Mouse (Mus musculus) embryonic facial prominence, embryonic 12.5 days (tissue): ENCODE measurements around the gene Uck2. TPM values are rescaled to one million over a fixed set of nuclear protein-coding genes. Genes with fewer than 3 reads are reported as not detected.

Experiments used
- ATAC-seq: fragments of 200-750 bp; cut with Nextera tagmentation; 2 replicates; pipeline ENCODE4 v1.8.0; 2017; ENCODE audit not compliant: insufficient number of reproducible peaks, insufficient read depth, low FRiP score, low TSS enrichment
- H3K27ac ChIP-seq: fragments of 300-500 bp; sonication (generic); 2 replicates; pipeline ENCODE4 v1.5.1; 2016; ENCODE audit warnings: mild to moderate bottlenecking
- H3K27me3 ChIP-seq: fragments of 300-500 bp; sonication (generic); 2 replicates; pipeline ENCODE4 v1.6.1; 2016; ENCODE audit warnings: mild to moderate bottlenecking, moderate library complexity
- H3K36me3 ChIP-seq: fragments of 300-500 bp; sonication (generic); 2 replicates; pipeline ENCODE4 v1.6.1; 2016; ENCODE audit warnings: mild to moderate bottlenecking
- H3K4me1 ChIP-seq: fragments of 300-500 bp; sonication (generic); 2 replicates; pipeline ENCODE4 v1.6.1; 2016
- H3K4me2 ChIP-seq: fragments of 300-500 bp; sonication (generic); replicated peaks from 2 replicates; pipeline ENCODE4 v1.6.1; 2016; ENCODE audit warnings: mild to moderate bottlenecking, moderate library complexity
- H3K4me3 ChIP-seq: fragments of 300-500 bp; sonication (generic); 2 replicates; pipeline ENCODE4 v1.5.1; 2016; ENCODE audit warnings: mild to moderate bottlenecking
- H3K9ac ChIP-seq: fragments of 300-500 bp; sonication (generic); 2 replicates; pipeline ENCODE4 v1.6.1; 2016; ENCODE audit warnings: mild to moderate bottlenecking, moderate library complexity
- H3K9me3 ChIP-seq: fragments of 300-500 bp; sonication (generic); 2 replicates; pipeline ENCODE4 v1.6.1; 2016; ENCODE audit warnings: mild to moderate bottlenecking, moderate library complexity
- WGBS: fragments of 180-500 bp; shearing (Covaris S2); methylation state at CpG from one replicate; pipeline ENCODE4 v1.1.7; 2016; 5-methylcytosine and 5-hydroxymethylcytosine counted together
- polyA plus RNA-seq: library from polyadenylated mRNA; unstranded; fragments of >200 nt; fragmentation: Nextera tagmentation; extraction: Ambion mirVana; gene quantifications from 2 replicates; pipeline ENCODE4 v1.2.1, GENCODE M21; 2016

Uck2 gene
- polyA plus RNA-seq, 1 experiment from 2014 or later: 98.2 TPM

- H3K9ac ChIP-seq: peak overlapping the region; percentile 0; the same call in 1 of the 2 replicates
- no peaks in the 10 kb centered on the region for H3K36me3 ChIP-seq
- peak overlapping the region; percentile 34 for H3K4me2 ChIP-seq
- H3K9me3 ChIP-seq: no peaks in the 10 kb centered on the region
- peak; percentile 19; the same call in 1 of the 2 replicates for ATAC-seq
- 12% methylated on average over 19 of the region's 19 CpGs for WGBS
- H3K4me3 ChIP-seq: peak overlapping the region; percentile 6; the same call in 1 of the 2 replicates
- peaks cover 48% of the 10 kb centered on the region for H3K4me1 ChIP-seq
- H3K27ac ChIP-seq: peak overlapping the region; percentile 30
- no peaks in the 10 kb centered on the region for H3K27me3 ChIP-seq
These were observed 14.6 kb downstream of the Uck2 start for GRCm38 (mm10) chr1:167270342-167271111.

DNA sequence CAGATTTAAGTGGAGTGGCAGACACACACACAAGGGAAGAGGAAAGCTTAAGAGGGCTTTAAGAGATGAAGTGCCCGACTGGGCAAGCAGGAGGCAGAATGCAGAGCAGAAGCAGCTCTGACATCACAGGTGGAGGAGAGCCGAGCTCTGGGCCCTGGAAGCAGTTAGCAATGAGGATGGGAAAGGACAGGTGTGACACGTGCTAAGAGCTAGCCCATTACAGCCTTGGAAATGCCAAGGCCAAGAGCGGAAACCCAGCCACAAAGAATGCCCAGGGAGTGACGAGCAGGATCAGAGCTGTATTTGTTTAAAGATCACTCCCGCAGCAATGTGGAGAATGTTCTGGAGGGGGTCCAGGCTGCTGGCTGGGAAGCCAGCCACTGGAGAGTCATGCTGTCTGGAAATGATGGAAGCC, 15.3 kb downstream of the Uck2 start:
- 19% methylated on average over 6 of the region's 6 CpGs for WGBS
- ATAC-seq: no peak
- H3K36me3 ChIP-seq: no peaks in the 10 kb centered on the region
- peak overlapping the region; percentile 34 for H3K4me2 ChIP-seq
- no peaks in the 10 kb centered on the region for H3K27me3 ChIP-seq
- H3K27ac ChIP-seq: peak overlapping the region; percentile 30
- no peak overlapping the region; the same call in 1 of the 2 replicates for H3K9ac ChIP-seq
- H3K4me3 ChIP-seq: no peak overlapping the region
- H3K9me3 ChIP-seq: no peaks in the 10 kb centered on the region
- peaks cover 48% of the 10 kb centered on the region for H3K4me1 ChIP-seq

GRCm38 (mm10) chr1:167269350-167269811, 15.7 kb downstream of the Uck2 start:
- Histone ChIP-seq H3K27me3 (no peaks in the 10 kb centered on the region), H3K9ac (no peak overlapping the region), H3K36me3 (no peaks in the 10 kb centered on the region), H3K4me2 (peak overlapping the region; percentile 34), H3K4me1 (peaks cover 48% of the 10 kb centered on the region), H3K9me3 (no peaks in the 10 kb centered on the region), H3K4me3 (no peak overlapping the region), H3K27ac (peak overlapping the region; percentile 41)
- no peak for ATAC-seq
- 23% methylated on average over 14 of the region's 14 CpGs for WGBS

DNA sequence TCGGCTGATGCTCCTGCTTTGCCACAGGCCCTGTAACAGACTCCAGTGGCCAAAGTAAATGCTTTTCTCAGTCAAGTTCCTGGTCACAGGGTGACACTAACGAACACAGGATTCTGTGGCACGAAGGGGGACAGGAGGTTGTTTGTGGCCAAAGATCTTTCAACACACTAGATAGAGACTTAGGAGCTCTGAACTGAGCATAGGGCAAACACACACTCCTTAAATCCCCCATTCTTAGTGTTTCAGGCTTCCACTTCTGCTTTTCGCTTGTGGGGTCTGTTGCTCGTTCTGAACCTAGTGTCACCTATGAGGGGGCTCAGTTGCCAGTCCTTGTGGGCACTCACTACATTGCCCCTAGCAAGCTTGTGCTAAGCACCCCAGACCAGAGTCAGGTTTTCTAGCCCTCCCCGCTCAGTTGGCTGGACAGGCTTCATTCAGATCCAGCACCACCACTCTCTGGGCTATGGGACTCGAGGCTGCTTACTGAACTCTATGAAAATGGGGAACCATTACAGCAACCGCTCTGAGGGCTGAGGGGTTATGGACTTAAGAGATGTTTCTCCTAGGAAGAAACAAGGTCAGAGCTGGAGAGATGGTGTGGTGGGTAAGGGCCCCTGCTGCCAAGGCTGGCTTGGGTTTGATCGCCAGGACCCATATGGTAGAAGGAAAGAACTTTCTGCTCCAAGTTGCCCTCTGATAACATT, 16.6 kb downstream of the Uck2 start:
- H3K27ac ChIP-seq: no peak overlapping the region
- no peaks in the 10 kb centered on the region for H3K36me3 ChIP-seq
- peaks cover 43% of the 10 kb centered on the region for H3K4me1 ChIP-seq
- no peak for ATAC-seq
- H3K27me3 ChIP-seq: no peaks in the 10 kb centered on the region
- H3K4me2 ChIP-seq: no peak overlapping the region
- no peaks in the 10 kb centered on the region for H3K9me3 ChIP-seq
- WGBS: 86% methylated on average over 9 of the region's 9 CpGs
- H3K4me3 ChIP-seq: no peak overlapping the region
- no peak overlapping the region for H3K9ac ChIP-seq

- Histone ChIP-seq H3K27me3 (no peaks in the 10 kb centered on the region), H3K4me3 (no peak overlapping the region), H3K27ac (no peak overlapping the region), H3K9ac (no peak overlapping the region), H3K36me3 (no peaks in the 10 kb centered on the region), H3K4me2 (no peak overlapping the region), H3K9me3 (no peaks in the 10 kb centered on the region), H3K4me1 (peaks cover 44% of the 10 kb centered on the region)
- 82% methylated on average over 3 of the region's 3 CpGs for WGBS
- ATAC-seq: no peak
These were observed 18.4 kb downstream of the Uck2 start for GRCm38 (mm10) chr1:167266720-167267119.

DNA sequence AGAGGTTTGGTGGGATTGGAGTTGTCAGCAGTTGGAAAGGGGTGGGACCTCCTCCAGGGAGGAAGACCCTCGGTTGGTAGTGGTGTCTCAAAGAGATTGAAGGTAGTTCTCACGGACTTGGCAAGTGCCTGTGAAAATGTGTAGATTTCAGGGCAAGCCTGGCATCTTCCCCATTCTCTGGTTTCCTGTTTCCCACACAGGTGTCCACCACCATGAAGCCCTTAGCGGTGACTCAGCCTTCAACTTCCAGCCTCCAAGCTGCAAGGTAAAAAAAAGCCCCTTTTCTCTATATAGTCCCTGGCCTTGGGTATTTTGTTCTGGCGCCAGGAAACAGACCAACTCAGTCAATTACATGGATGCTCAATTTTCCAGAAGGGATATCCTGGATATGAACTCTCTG, 19.8 kb downstream of the Uck2 start:
- Histone ChIP-seq H3K27ac (no peak overlapping the region), H3K9me3 (no peaks in the 10 kb centered on the region), H3K9ac (no peak overlapping the region), H3K4me1 (peaks cover 30% of the 10 kb centered on the region), H3K36me3 (no peaks in the 10 kb centered on the region), H3K4me2 (no peak overlapping the region), H3K27me3 (no peaks in the 10 kb centered on the region), H3K4me3 (no peak overlapping the region)
- ATAC-seq: no peak
- WGBS: 81% methylated on average over 4 of the region's 4 CpGs

- WGBS: 65% methylated on average over 10 of the region's 10 CpGs
- no peak overlapping the region for H3K9ac ChIP-seq
- H3K27me3 ChIP-seq: no peaks in the 10 kb centered on the region
- H3K4me3 ChIP-seq: no peak overlapping the region
- ATAC-seq: no peak
- no peaks in the 10 kb centered on the region for H3K9me3 ChIP-seq
- H3K27ac ChIP-seq: no peak overlapping the region
- H3K4me1 ChIP-seq: peaks cover 7% of the 10 kb centered on the region; the same call in 1 of the 2 replicates
- H3K36me3 ChIP-seq: no peaks in the 10 kb centered on the region
- H3K4me2 ChIP-seq: no peak overlapping the region
These were observed 22.6 kb downstream of the Uck2 start for GRCm38 (mm10) chr1:167262489-167263041.

- no peak overlapping the region for H3K27ac ChIP-seq
- H3K4me3 ChIP-seq: no peak overlapping the region
- 87% methylated on average over 11 of the region's 11 CpGs for WGBS
- H3K27me3 ChIP-seq: no peaks in the 10 kb centered on the region
- ATAC-seq: no peak
- no peak overlapping the region for H3K9ac ChIP-seq
- no peak overlapping the region for H3K4me2 ChIP-seq
- H3K36me3 ChIP-seq: no peaks in the 10 kb centered on the region
- no peaks in the 10 kb centered on the region for H3K9me3 ChIP-seq
- peaks cover 7% of the 10 kb centered on the region; the same call in 1 of the 2 replicates for H3K4me1 ChIP-seq
These were observed 23.4 kb downstream of the Uck2 start for GRCm38 (mm10) chr1:167261750-167262149.

DNA sequence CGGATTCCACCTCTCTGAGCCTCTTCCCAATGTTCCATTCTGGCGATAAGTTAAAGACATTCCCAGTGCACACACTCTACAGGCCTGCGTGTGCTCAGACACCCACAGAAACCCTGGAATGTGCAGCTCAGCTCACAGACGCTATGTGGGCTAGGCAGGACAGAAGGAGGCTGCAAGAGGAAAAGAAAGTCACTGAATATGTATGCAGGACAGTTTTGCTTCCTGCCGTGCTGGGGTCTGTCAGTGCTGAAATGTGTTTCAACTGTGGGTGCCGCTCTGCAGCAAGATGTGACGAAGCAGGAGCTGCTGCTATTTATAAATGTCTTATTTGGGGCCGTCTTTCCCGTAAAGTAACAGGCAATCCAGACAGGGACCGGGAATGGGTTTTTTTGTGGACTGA, 25.4 kb downstream of the Uck2 start:
- Histone ChIP-seq H3K9ac (no peak overlapping the region), H3K27me3 (no peaks in the 10 kb centered on the region), H3K4me3 (no peak overlapping the region), H3K9me3 (no peaks in the 10 kb centered on the region), H3K4me2 (no peak overlapping the region), H3K4me1 (peaks cover 22% of the 10 kb centered on the region), H3K36me3 (no peaks in the 10 kb centered on the region), H3K27ac (no peak overlapping the region)
- ATAC-seq: no peak
- 70% methylated on average over 10 of the region's 10 CpGs for WGBS

DNA sequence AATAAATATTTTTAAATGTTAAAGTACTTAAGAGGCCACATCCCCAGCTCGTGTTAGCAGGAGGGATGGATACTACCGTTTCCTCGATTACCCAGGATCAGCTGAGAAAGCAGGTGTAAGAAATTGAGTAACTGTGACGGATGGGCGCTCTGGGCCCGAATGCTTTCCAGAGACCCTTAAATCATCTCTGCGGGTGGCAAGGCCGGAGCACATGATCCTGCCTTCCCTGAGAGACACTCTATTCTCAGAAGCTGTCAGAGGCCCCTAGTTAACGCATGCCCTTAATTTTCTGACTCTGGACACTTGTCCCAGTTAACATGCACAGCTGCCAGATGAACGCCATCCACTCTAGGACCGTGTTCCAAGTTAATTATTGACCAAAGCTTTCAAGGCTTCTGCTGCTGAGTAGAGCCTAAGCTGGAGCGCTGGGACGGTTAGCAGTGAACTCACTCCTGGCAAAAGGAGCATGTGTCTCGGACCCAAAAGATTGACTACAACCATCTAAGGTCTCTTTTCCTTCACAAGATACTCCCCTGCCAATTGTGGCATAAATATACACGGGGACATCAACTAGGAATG, 28.3 kb downstream of the Uck2 start:
- ATAC-seq: no peak
- no peak overlapping the region for H3K27ac ChIP-seq
- no peak overlapping the region for H3K4me2 ChIP-seq
- H3K36me3 ChIP-seq: no peaks in the 10 kb centered on the region
- no peak overlapping the region for H3K9ac ChIP-seq
- no peaks in the 10 kb centered on the region for H3K27me3 ChIP-seq
- no peak overlapping the region for H3K4me3 ChIP-seq
- no peaks in the 10 kb centered on the region for H3K9me3 ChIP-seq
- H3K4me1 ChIP-seq: peaks cover 15% of the 10 kb centered on the region
- 85% methylated on average over 15 of the region's 15 CpGs for WGBS

- H3K9me3 ChIP-seq: no peaks in the 10 kb centered on the region
- H3K4me2 ChIP-seq: no peak overlapping the region
- WGBS: 92% methylated on average over 12 of the region's 12 CpGs
- ATAC-seq: no peak
- H3K4me1 ChIP-seq: peaks cover 15% of the 10 kb centered on the region
- no peak overlapping the region for H3K4me3 ChIP-seq
- H3K27me3 ChIP-seq: no peaks in the 10 kb centered on the region
- H3K9ac ChIP-seq: no peak overlapping the region
- H3K27ac ChIP-seq: no peak overlapping the region
- H3K36me3 ChIP-seq: no peaks in the 10 kb centered on the region
These were observed 31.5 kb downstream of the Uck2 start for GRCm38 (mm10) chr1:167253579-167253978.
